Mouse (Mus musculus) MEL (cell line): ENCODE measurements around the gene Gm10300. TPM values are rescaled to one million over a fixed set of nuclear protein-coding genes. Genes with fewer than 3 reads are reported as not detected.

Source experiments
- DNase-seq: peaks from one replicate; pipeline ENCODE4 v3.0.0; 2011; ENCODE audit warnings: low read depth, low spot score
- H3K27ac ChIP-seq: 2 replicates; pipeline ENCODE4 v1.5.1; 2012; ENCODE audit warnings: low read depth, mild to moderate bottlenecking, control low read depth, low read length, moderate library complexity; ENCODE audit not compliant: control insufficient read depth
- H3K27me3 ChIP-seq, 2 experiments: fragments of 150-350 bp in 1 of 2; sonication (generic) in 1 of 2; 2 replicates each; pipeline ENCODE4 v1.6.1; 2012; ENCODE audit warnings: low read length in 2 of 2, mild to moderate bottlenecking in 2 of 2, improper control_type of control experiment in 1 of 2, moderate library complexity in 1 of 2; ENCODE audit not compliant: insufficient read depth in 2 of 2, control insufficient read depth in 1 of 2
- H3K36me3 ChIP-seq, 2 experiments: 2 replicates each; pipeline ENCODE4 v1.6.1; 2012 to 2014; ENCODE audit warnings: low read length in 2 of 2, improper control_type of control experiment in 1 of 2, inconsistent platforms in 1 of 2, mild to moderate bottlenecking in 1 of 2; ENCODE audit not compliant: insufficient read depth in 2 of 2, control insufficient read depth in 1 of 2
- H3K4me1 ChIP-seq, 2 experiments: fragments of 150-350 bp in 1 of 2; sonication (generic) in 1 of 2; 2 replicates each; pipeline ENCODE4 v1.6.1; 2012; ENCODE audit warnings: low read length in 2 of 2, improper control_type of control experiment in 1 of 2, mild to moderate bottlenecking in 1 of 2; ENCODE audit not compliant: insufficient read depth in 2 of 2, control insufficient read depth in 1 of 2
- H3K4me3 ChIP-seq, 2 experiments: fragments of 150-350 bp in 1 of 2; sonication (generic) in 1 of 2; 2 replicates each; pipeline ENCODE4 v1.5.1; 2012; ENCODE audit warnings: low read depth in 2 of 2, low read length in 2 of 2, mild to moderate bottlenecking in 2 of 2, moderate library complexity in 2 of 2, control low read depth in 1 of 2, improper control_type of control experiment in 1 of 2; ENCODE audit not compliant: control insufficient read depth in 1 of 2, insufficient read depth in 1 of 2
- H3K79me2 ChIP-seq: 2 replicates; pipeline ENCODE4 v1.6.1; 2012; ENCODE audit warnings: mild to moderate bottlenecking, low read length, moderate library complexity; ENCODE audit not compliant: control insufficient read depth, poor library complexity, insufficient read depth
- H3K9ac ChIP-seq: 2 replicates; pipeline ENCODE4 v1.6.1; 2012; ENCODE audit warnings: low read depth, mild to moderate bottlenecking, control low read depth, low read length, moderate library complexity; ENCODE audit not compliant: control insufficient read depth, poor library complexity, severe bottlenecking
- H3K9me3 ChIP-seq: fragments of 150-350 bp; sonication (generic); replicated peaks from 2 replicates; pipeline ENCODE4 v1.6.1; 2012; ENCODE audit warnings: mild to moderate bottlenecking, low read length, improper control_type of control experiment, moderate library complexity; ENCODE audit not compliant: insufficient read depth
- CHD1 ChIP-seq: IDR thresholded peaks from 2 replicates; pipeline ENCODE4 v1.6.1; 2012; ENCODE audit warnings: low read depth, mild to moderate bottlenecking, inconsistent platforms, low read length, improper control_type of control experiment
- E2F4 ChIP-seq: IDR thresholded peaks from 2 replicates; pipeline ENCODE4 v1.6.1; 2011; ENCODE audit warnings: low read depth, low read length, improper control_type of control experiment, borderline replicate concordance
- ELF1 ChIP-seq: IDR thresholded peaks from 2 replicates; pipeline ENCODE4 v1.6.1; 2014; ENCODE audit warnings: low read depth, mild to moderate bottlenecking, inconsistent platforms, low read length, improper control_type of control experiment, moderate library complexity
- EP300 ChIP-seq, 2 experiments: IDR thresholded peaks; 2 replicates each; pipeline ENCODE4 v1.6.1; 2011; ENCODE audit warnings: improper control_type of control experiment in 2 of 2, low read length in 2 of 2, low read depth in 1 of 2, mild to moderate bottlenecking in 1 of 2
- GABPA ChIP-seq: IDR thresholded peaks from 2 replicates; pipeline ENCODE4 v1.6.1; 2012; ENCODE audit warnings: low read depth, mild to moderate bottlenecking, inconsistent platforms, low read length, improper control_type of control experiment, moderate library complexity
- JUND ChIP-seq: IDR thresholded peaks from 2 replicates; pipeline ENCODE4 v1.6.1; 2011; ENCODE audit warnings: low read depth, mild to moderate bottlenecking, improper control_type of control experiment, low read length
- KAT2A ChIP-seq: conservative IDR thresholded peaks from 2 replicates; pipeline ENCODE4 v1.6.1; 2012; ENCODE audit warnings: low read depth, low read length, improper control_type of control experiment, inconsistent platforms
- MAFK ChIP-seq: IDR thresholded peaks from 2 replicates; pipeline ENCODE4 v1.6.1; 2011; ENCODE audit warnings: low read depth, mild to moderate bottlenecking, low read length, improper control_type of control experiment, borderline replicate concordance
- MAX ChIP-seq: IDR thresholded peaks from 2 replicates; pipeline ENCODE4 v1.6.1; 2011; ENCODE audit warnings: low read length, improper control_type of control experiment
- MEF2A ChIP-seq: IDR thresholded peaks from 2 replicates; pipeline ENCODE4 v1.6.1; 2014; ENCODE audit warnings: low read depth, mild to moderate bottlenecking, inconsistent platforms, low read length, improper control_type of control experiment; ENCODE audit not compliant: poor library complexity, insufficient replicate concordance, severe bottlenecking; ENCODE audit errors: extremely low read depth
- MXI1 ChIP-seq: IDR thresholded peaks from 2 replicates; pipeline ENCODE4 v1.6.1; 2011; ENCODE audit warnings: mild to moderate bottlenecking, low read depth, low read length, improper control_type of control experiment
- NRF1 ChIP-seq: IDR thresholded peaks from 2 replicates; pipeline ENCODE4 v1.6.1; 2014; ENCODE audit warnings: low read depth, mild to moderate bottlenecking, inconsistent platforms, low read length, improper control_type of control experiment, moderate library complexity; ENCODE audit not compliant: poor library complexity, insufficient read depth, severe bottlenecking
- POLR2AphosphoS2 ChIP-seq: IDR thresholded peaks from 2 replicates; pipeline ENCODE4 v1.6.1; 2011; ENCODE audit warnings: low read length, improper control_type of control experiment
- SIN3A ChIP-seq: IDR thresholded peaks from 2 replicates; pipeline ENCODE4 v1.6.1; 2012; ENCODE audit warnings: low read length, improper control_type of control experiment, inconsistent platforms
- SMC3 ChIP-seq: IDR thresholded peaks from 2 replicates; pipeline ENCODE4 v1.6.1; 2011; ENCODE audit warnings: low read depth, low read length, improper control_type of control experiment
- TAL1 ChIP-seq: IDR thresholded peaks from 2 replicates; pipeline ENCODE4 v1.6.1; 2012; ENCODE audit warnings: mild to moderate bottlenecking, inconsistent platforms, low read length, moderate library complexity, mixed read lengths
- TBP ChIP-seq: IDR thresholded peaks from 2 replicates; pipeline ENCODE4 v1.8.0; 2011; ENCODE audit warnings: low read depth, low read length, improper control_type of control experiment
- TCF12 ChIP-seq: IDR thresholded peaks from 2 replicates; pipeline ENCODE4 v1.6.1; 2014; ENCODE audit warnings: low read depth, mild to moderate bottlenecking, inconsistent platforms, low read length, improper control_type of control experiment, moderate library complexity
- USF1 ChIP-seq: IDR thresholded peaks from 2 replicates; pipeline ENCODE4 v1.6.1; 2014; ENCODE audit warnings: low read depth, mild to moderate bottlenecking, inconsistent platforms, low read length, improper control_type of control experiment, moderate library complexity
- USF2 ChIP-seq, 2 experiments: IDR thresholded peaks; 2 replicates each; pipeline ENCODE4 v1.6.1; 2011 to 2012; ENCODE audit warnings: improper control_type of control experiment in 2 of 2, low read length in 2 of 2, borderline replicate concordance in 1 of 2, inconsistent platforms in 1 of 2, low read depth in 1 of 2, mild to moderate bottlenecking in 1 of 2; ENCODE audit not compliant: insufficient read depth in 1 of 2
- ZKSCAN1 ChIP-seq: IDR thresholded peaks from 2 replicates; pipeline ENCODE4 v1.6.1; 2012; ENCODE audit warnings: low read depth, mild to moderate bottlenecking, inconsistent platforms, low read length, improper control_type of control experiment, moderate library complexity
- polyA plus RNA-seq, 2 experiments: library from polyadenylated mRNA; stranded (reverse) in 1 of 2; unstranded in 1 of 2; fragments of >175 nt in 1 of 2; fragments of >200 nt in 1 of 2; gene quantifications; 2 replicates each; pipeline versions ENCODE4 v1.2.1 to v1.2.4; 2012; ENCODE audit warnings: low replicate concordance in 2 of 2, low read depth in 1 of 2; ENCODE audit not compliant: insufficient read length in 2 of 2, insufficient read depth in 1 of 2, missing spikeins in 1 of 2
- total RNA-seq: library from RNA; depleted of rRNA; stranded (reverse); fragments of 300-350 nt; gene quantifications from 2 replicates; pipeline ENCODE4 v1.2.3, GENCODE M21; 2012

Gm10300 gene
- total and polyA plus RNA-seq, 3 experiments = 0.18 to 0.46 TPM; not detected in 1

DNA sequence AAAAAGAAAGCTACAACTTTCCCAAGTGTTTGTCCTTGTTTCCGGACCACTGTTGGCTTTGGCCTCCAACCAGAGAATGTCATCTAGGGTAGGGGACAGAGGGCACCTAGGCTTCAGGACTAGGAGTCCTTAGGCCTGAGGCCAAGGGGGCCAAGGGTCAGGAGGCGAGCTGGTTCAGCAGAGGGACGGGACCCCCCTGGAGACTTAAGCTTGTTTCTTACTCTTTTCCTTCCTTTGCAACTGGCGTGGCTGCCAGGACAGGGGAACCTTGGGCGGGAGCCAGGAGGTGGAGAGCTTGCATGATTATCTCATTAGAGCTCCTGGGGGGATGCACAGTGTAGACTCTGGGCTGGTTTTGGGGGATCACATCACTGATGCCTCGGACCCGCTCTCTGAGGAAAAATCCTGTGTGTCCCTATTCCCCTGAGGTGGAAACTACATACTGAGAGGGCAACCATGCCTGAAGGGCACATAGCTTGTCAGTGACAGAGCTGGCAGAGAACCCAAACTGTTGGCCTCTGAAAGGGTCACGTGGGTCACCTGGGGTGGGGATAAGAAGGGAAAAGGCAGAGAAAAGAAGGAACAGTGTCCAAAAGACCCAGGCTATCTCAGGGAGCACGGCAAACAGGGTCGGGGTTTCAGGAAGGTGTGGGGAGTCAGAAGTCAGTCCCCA, 8.3 kb upstream of the Gm10300 start:
- no peaks in the 10 kb centered on the region for H3K9me3 ChIP-seq
- TF ChIP-seq MXI1 = no peak
- peak; percentile 26; the same call in 1 of the 2 replicates for TF ChIP-seq SIN3A
- no peak for TF ChIP-seq CHD1
- TF ChIP-seq ZKSCAN1 = no peak
- TF ChIP-seq MEF2A = no peak
- TF ChIP-seq USF1 = peak; percentile 72
- TF ChIP-seq NRF1 = no peak
- TF ChIP-seq USF2 (IDR thresholded peaks at IDR 0.05; ENCODE audit: borderline replicate concordance in 1 of 2, insufficient read depth in 1 of 2, low read depth in 1 of 2, low read length in 2 of 2) = 0 out of 4 replicates have a peak, but pooled peaks of 1 of the 2 experiments have one; percentile 10
- no peak overlapping the region; the same call in 1 of the 2 replicates for H3K27ac ChIP-seq
- peaks cover 41% of the 10 kb centered on the region for H3K79me2 ChIP-seq
- DNase-seq = peak; percentile 64
- H3K36me3 ChIP-seq = peaks cover 15 to 29% of the 10 kb centered on the region in 2 experiments
- H3K4me1 ChIP-seq = peaks cover 18 to 26% of the 10 kb centered on the region in 2 experiments
- no peak overlapping the region for H3K9ac ChIP-seq
- H3K4me3 ChIP-seq = no peak overlapping the region
- no peaks in the 10 kb centered on the region for H3K27me3 ChIP-seq

DNA sequence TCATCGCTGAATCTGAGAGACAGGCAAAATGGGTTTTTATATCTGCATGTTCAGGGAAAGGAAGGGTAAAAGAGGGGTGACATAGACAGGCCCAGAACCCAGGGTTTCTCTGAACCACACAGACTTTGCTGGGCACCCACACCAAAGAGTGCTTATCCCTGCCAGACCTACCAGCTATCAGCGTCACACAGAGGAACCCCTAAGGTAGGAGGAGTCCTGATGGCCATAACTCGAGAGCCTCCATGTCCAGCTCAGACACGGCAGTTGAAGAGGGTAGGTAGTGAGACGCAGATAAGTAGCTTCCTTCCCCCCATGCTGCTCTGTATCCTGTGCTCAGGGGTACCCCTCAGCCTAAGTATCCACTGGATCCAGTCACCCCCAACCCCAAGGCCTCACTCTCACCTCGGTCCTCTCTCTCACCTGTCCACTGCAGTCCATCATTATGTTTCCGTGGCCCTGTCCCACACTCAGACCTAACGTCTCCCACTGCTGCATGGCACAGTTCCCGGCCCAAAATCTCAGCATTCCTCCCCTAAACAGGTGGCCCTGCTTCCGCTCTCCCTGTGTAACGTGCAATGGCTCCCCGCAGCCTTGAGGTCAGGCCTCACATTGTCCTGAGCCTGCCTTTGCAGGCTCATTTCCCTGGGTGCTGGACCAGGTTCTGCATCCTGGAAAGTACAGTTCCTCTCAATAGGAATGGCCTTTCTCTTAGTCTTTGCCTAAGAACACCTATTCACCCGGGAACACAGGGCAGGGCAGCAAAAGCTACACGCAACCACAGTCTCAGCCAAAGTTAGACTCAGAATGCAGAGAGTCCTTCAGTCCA, 7.2 kb upstream of the Gm10300 start:
- no peak for DNase-seq
- TF ChIP-seq TAL1 (peak; percentile 48), SMC3 (no peak)
- H3K4me3 ChIP-seq = no peak overlapping the region
- H3K36me3 ChIP-seq = peaks cover 15 to 35% of the 10 kb centered on the region in 2 experiments
- no peaks in the 10 kb centered on the region for H3K9me3 ChIP-seq
- peaks cover 18 to 26% of the 10 kb centered on the region in 2 experiments for H3K4me1 ChIP-seq
- H3K27ac ChIP-seq = no peak overlapping the region
- H3K27me3 ChIP-seq = no peaks in the 10 kb centered on the region
- H3K79me2 ChIP-seq = peaks cover 44% of the 10 kb centered on the region
- no peak overlapping the region for H3K9ac ChIP-seq

DNA sequence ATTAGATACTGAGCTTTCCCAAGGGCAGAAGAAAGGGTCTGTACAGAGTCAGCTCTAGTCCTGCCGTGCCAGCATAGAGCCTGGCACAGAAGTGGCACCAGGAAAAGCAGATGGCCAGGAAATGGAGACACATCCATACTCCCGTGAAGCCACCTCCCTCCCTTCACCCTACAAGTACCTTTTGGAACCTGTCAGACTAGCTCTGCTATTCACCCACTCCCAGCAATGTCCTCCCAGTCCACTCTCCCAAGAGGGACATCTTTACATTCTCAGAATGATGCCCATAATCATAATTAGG, 6.6 kb upstream of the Gm10300 start:
- Histone ChIP-seq H3K79me2 (peaks cover 47% of the 10 kb centered on the region), H3K4me3 (no peak overlapping the region), H3K27me3 (no peaks in the 10 kb centered on the region), H3K36me3 (peaks cover 13 to 35% of the 10 kb centered on the region in 2 experiments), H3K9ac (no peak overlapping the region), H3K27ac (no peak overlapping the region), H3K4me1 (peaks cover 17 to 27% of the 10 kb centered on the region in 2 experiments), H3K9me3 (no peaks in the 10 kb centered on the region)
- TF ChIP-seq E2F4 (no peak), TBP (no peak), ELF1 (no peak), JUND (no peak), TAL1 (no peak), POLR2AphosphoS2 (no peak), MAX (no peak), EP300 (IDR thresholded peaks at IDR 0.05; ENCODE audit: low read depth in 1 of 2, low read length in 2 of 2) (no peak), ZKSCAN1 (no peak), KAT2A (no peak), MEF2A (no peak), GABPA (no peak), MAFK (no peak), TCF12 (no peak)
- DNase-seq = no peak
